Mouse (Mus musculus): ENCODE data around the gene Ctxn2. TPM values are rescaled to one million over a fixed set of nuclear protein-coding genes. Genes with fewer than 3 reads are reported as not detected.

Gene Ctxn2
- polyA plus RNA-seq, 1 experiment from 2014 or later: not detected

DNA sequence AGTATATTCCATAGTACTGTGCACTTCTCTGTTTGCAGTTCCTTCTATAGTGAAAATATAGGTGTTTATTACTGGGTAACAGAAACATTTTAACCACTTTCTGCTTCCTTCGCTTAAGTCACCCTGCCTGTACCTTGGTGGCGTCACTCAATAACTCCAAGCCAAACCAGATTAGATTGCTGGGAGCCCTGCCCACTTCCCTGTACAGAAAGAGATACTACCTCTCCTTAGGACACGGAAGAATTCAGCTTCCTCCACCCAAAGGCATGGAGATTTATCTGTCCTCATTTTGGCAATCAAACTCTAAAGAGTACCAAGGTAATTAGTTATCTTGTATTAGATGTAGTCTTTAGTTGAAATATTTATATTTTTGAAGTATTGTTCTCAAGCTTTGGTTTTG, 9.7 kb upstream of the Ctxn2 start:
- Histone ChIP-seq H3K36me3 (no peaks in the 10 kb centered on the region), H3K4me1 (replicated peaks) (peaks cover 5% of the 10 kb centered on the region), H3K27ac (ENCODE audit: poor library complexity, severe bottlenecking) (no peak overlapping the region), H3K4me2 (no peak overlapping the region), H3K27me3 (replicated peaks) (no peaks in the 10 kb centered on the region), H3K4me3 (no peak overlapping the region), H3K9me3 (replicated peaks) (no peaks in the 10 kb centered on the region), H3K9ac (no peak overlapping the region)
- WGBS: 32% methylated on average over 3 of the region's 3 CpGs
- ATAC-seq (ENCODE audit: insufficient number of reproducible peaks, low FRiP score): no peak

DNA sequence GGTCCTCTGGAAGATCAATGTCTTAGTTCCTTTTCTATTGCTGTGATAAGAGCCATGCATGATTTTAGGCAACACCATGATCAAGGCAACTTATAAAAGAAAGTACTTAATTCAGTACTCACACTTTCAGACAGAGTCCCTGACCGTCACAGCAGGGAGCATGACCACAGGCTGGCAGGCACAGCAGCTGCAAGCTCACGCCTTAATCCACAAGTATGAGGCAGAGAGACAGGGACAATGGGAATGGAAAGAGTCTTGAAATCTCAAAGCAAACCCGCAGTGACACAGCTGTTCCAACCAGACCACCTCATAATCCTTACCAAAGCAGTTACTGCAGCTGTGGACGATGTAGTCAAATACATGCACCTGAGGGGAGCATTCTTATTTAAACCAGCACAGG, 2.4 kb upstream of the Ctxn2 start:
- H3K9me3 ChIP-seq (replicated peaks): no peaks in the 10 kb centered on the region
- no peaks in the 10 kb centered on the region for H3K36me3 ChIP-seq
- ATAC-seq (ENCODE audit: insufficient number of reproducible peaks, low FRiP score): no peak
- peaks cover 7% of the 10 kb centered on the region; the same call in 1 of the 2 replicates for H3K4me1 ChIP-seq (replicated peaks)
- H3K4me2 ChIP-seq: no peak overlapping the region
- H3K9ac ChIP-seq: no peak overlapping the region
- no peak overlapping the region for H3K27ac ChIP-seq (ENCODE audit: poor library complexity, severe bottlenecking)
- H3K27me3 ChIP-seq (replicated peaks): no peaks in the 10 kb centered on the region
- no peak overlapping the region for H3K4me3 ChIP-seq
- 30% methylated on average over 4 of the region's 4 CpGs for WGBS

DNA sequence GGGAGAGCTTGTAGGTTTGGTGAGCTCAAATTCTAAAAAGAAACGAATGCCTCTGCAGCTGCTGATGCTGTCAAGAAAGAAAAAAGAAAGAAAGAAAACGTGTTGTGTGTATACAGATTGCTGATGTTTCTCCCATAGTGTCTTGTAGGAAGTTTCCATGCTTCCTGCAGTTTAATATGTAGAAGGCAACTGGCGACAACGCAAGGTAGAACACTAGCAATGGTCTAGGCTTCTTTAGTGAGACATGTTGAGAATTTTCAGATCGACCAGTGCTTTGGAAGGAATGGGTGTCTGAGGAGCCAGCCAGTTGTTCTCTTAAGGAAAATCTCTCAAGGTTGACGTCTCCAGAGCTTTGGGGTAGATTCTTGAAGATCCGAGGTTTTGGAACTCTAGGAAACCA, 354 bp downstream of the Ctxn2 start:
- H3K27me3 ChIP-seq (replicated peaks): no peaks in the 10 kb centered on the region; the same call in 1 of the 2 replicates
- no peak overlapping the region for H3K9ac ChIP-seq
- no peak overlapping the region for H3K4me3 ChIP-seq

GRCm38 (mm10) chr2:125142336-125142735, 5.8 kb downstream of the Ctxn2 start:
- Histone ChIP-seq H3K4me1 (replicated peaks) (no peaks in the 10 kb centered on the region), H3K4me2 (no peak overlapping the region), H3K36me3 (no peaks in the 10 kb centered on the region), H3K9ac (no peak overlapping the region), H3K4me3 (no peak overlapping the region), H3K9me3 (replicated peaks) (no peaks in the 10 kb centered on the region), H3K27ac (ENCODE audit: poor library complexity, severe bottlenecking) (no peak overlapping the region), H3K27me3 (replicated peaks) (no peaks in the 10 kb centered on the region; the same call in 1 of the 2 replicates)
- ATAC-seq (ENCODE audit: insufficient number of reproducible peaks, low FRiP score): no peak

More for the DNA sequence above, 354 bp downstream of the Ctxn2 start:
- no peak for ATAC-seq (ENCODE audit: insufficient number of reproducible peaks, low FRiP score)
- Histone ChIP-seq H3K4me2 (peak overlapping the region; percentile 86), H3K9me3 (replicated peaks) (no peaks in the 10 kb centered on the region), H3K27ac (ENCODE audit: poor library complexity, severe bottlenecking) (no peak overlapping the region), H3K36me3 (no peaks in the 10 kb centered on the region), H3K4me1 (replicated peaks) (peaks cover 7% of the 10 kb centered on the region; the same call in 1 of the 2 replicates)
- WGBS: 32% methylated on average over 7 of the region's 7 CpGs

GRCm38 (mm10) chr2:125152388-125152787, 15.9 kb downstream of the Ctxn2 start, which contains the start of gene Slc12a1:
Slc12a1 (plus strand) TSS chr2:125152505.
- Histone ChIP-seq H3K36me3 (no peaks in the 10 kb centered on the region), H3K4me2 (no peak within 1 kb of the TSS), H3K4me1 (replicated peaks) (no peaks in the 10 kb centered on the region), H3K27ac (ENCODE audit: poor library complexity, severe bottlenecking) (no peak within 1 kb of the TSS), H3K9ac (no peak within 1 kb of the TSS), H3K4me3 (no peak within 1 kb of the TSS), H3K27me3 (replicated peaks) (no peaks in the 10 kb centered on the region), H3K9me3 (replicated peaks) (no peaks in the 10 kb centered on the region)
- ATAC-seq (ENCODE audit: insufficient number of reproducible peaks, low FRiP score): no peak
- WGBS: 78% methylated on average over 6 of the region's 6 CpGs

GRCm38 (mm10) chr2:125154294-125154693, 17.8 kb downstream of the Ctxn2 start:
- Histone ChIP-seq H3K4me1 (replicated peaks) (no peaks in the 10 kb centered on the region), H3K4me3 (no peak overlapping the region), H3K9ac (no peak overlapping the region), H3K4me2 (no peak overlapping the region), H3K27ac (ENCODE audit: poor library complexity, severe bottlenecking) (no peak overlapping the region), H3K36me3 (no peaks in the 10 kb centered on the region), H3K27me3 (replicated peaks) (no peaks in the 10 kb centered on the region), H3K9me3 (replicated peaks) (no peaks in the 10 kb centered on the region)
- 78% methylated on average over 9 of the region's 9 CpGs for WGBS
- no peak for ATAC-seq (ENCODE audit: insufficient number of reproducible peaks, low FRiP score)

GRCm38 (mm10) chr2:125155504-125155903, 19.0 kb downstream of the Ctxn2 start:
- Histone ChIP-seq H3K9me3 (replicated peaks) (no peaks in the 10 kb centered on the region), H3K27me3 (replicated peaks) (no peaks in the 10 kb centered on the region), H3K9ac (no peak overlapping the region), H3K4me1 (replicated peaks) (no peaks in the 10 kb centered on the region), H3K4me3 (no peak overlapping the region), H3K4me2 (no peak overlapping the region), H3K36me3 (no peaks in the 10 kb centered on the region), H3K27ac (ENCODE audit: poor library complexity, severe bottlenecking) (no peak overlapping the region)
- 10% methylated on average over 2 of the region's 2 CpGs for WGBS
- no peak for ATAC-seq (ENCODE audit: insufficient number of reproducible peaks, low FRiP score)

DNA sequence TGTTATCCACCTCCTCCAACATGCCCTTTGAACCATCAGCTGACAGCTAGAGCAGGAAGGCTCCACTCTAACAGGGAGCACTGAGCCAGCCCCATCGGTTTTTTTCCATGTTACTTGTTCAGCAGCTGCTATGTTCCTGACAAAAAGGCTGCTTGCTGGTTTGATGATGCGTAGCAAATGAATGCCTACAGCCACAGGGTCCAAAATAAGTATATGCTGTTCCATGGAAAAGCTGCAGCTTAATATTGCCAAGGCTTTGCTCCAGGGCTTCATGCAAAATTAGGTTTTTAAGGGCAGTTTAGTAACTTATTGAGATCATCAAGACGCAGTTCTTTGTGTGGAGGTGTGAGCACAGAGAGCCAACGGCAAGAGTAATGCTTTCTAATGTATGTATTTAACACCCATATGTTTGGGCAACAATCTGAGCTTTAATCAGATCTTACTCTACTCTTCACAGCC, 25.5 kb downstream of the Ctxn2 start:
- Histone ChIP-seq H3K27ac (ENCODE audit: poor library complexity, severe bottlenecking) (no peak overlapping the region), H3K9me3 (replicated peaks) (no peaks in the 10 kb centered on the region), H3K4me2 (no peak overlapping the region), H3K4me1 (replicated peaks) (no peaks in the 10 kb centered on the region), H3K27me3 (replicated peaks) (no peaks in the 10 kb centered on the region), H3K36me3 (no peaks in the 10 kb centered on the region), H3K9ac (no peak overlapping the region), H3K4me3 (no peak overlapping the region)
- no peak for ATAC-seq (ENCODE audit: insufficient number of reproducible peaks, low FRiP score)
- WGBS: 72% methylated on average over 4 of the region's 4 CpGs

- H3K9me3 ChIP-seq (replicated peaks): no peaks in the 10 kb centered on the region
- no peak overlapping the region for H3K9ac ChIP-seq
- H3K27ac ChIP-seq (ENCODE audit: poor library complexity, severe bottlenecking): no peak overlapping the region
- ATAC-seq (ENCODE audit: insufficient number of reproducible peaks, low FRiP score): no peak
- no peaks in the 10 kb centered on the region for H3K36me3 ChIP-seq
- no peak overlapping the region for H3K4me3 ChIP-seq
- no peak overlapping the region for H3K4me2 ChIP-seq
- 77% methylated on average over 7 of the region's 7 CpGs for WGBS
- H3K4me1 ChIP-seq (replicated peaks): no peaks in the 10 kb centered on the region
- H3K27me3 ChIP-seq (replicated peaks): no peaks in the 10 kb centered on the region
These were observed 41.8 kb downstream of the Ctxn2 start for GRCm38 (mm10) chr2:125178225-125178798.

DNA sequence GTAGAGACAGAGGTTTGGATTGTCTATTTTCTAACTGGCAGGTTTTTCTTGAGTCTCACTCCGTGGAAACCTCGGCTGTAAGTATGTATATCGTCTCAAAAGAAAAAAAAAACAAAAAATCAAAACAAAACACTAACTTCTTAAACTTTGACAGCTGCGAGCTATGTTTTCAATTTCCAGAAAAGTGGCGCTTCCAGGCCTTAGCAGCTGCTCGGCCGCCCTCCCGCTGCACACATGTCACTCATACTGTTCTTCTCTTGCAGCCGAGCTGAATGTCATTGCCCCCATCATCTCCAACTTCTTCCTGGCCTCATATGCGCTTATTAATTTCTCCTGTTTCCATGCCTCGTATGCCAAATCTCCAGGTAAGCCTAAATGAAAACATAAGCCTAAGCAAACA, 51.4 kb downstream of the Ctxn2 start:
- no peaks in the 10 kb centered on the region for H3K36me3 ChIP-seq
- H3K9ac ChIP-seq: no peak overlapping the region
- no peak overlapping the region for H3K4me3 ChIP-seq
- H3K27me3 ChIP-seq (replicated peaks): no peaks in the 10 kb centered on the region
- ATAC-seq (ENCODE audit: insufficient number of reproducible peaks, low FRiP score): no peak
- WGBS: 85% methylated on average over 11 of the region's 11 CpGs
- H3K9me3 ChIP-seq (replicated peaks): no peaks in the 10 kb centered on the region
- no peaks in the 10 kb centered on the region for H3K4me1 ChIP-seq (replicated peaks)
- H3K4me2 ChIP-seq: no peak overlapping the region
- no peak overlapping the region for H3K27ac ChIP-seq (ENCODE audit: poor library complexity, severe bottlenecking)

DNA sequence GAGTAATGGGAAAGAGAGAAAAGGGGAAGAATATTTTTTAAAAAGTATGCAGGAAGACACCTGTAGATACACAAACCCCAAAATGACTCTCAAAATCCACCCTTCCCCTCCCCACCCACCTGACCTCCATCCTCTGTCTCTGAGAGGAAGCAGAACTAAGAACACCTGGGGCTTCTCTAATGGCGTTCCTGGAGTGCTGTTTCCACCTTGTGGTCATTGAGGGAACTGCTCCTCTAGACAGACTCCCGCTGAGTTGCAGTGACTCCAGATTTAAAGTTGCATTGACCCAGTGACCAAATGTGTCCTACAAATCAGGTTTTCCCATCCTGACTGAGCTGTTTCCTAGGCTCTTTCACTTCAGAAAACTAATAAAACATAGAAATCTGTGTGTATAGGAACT, 52.7 kb downstream of the Ctxn2 start:
- no peak for ATAC-seq (ENCODE audit: insufficient number of reproducible peaks, low FRiP score)
- Histone ChIP-seq H3K4me3 (no peak overlapping the region), H3K9me3 (replicated peaks) (no peaks in the 10 kb centered on the region), H3K27me3 (replicated peaks) (no peaks in the 10 kb centered on the region), H3K27ac (ENCODE audit: poor library complexity, severe bottlenecking) (no peak overlapping the region), H3K9ac (no peak overlapping the region), H3K36me3 (no peaks in the 10 kb centered on the region), H3K4me2 (no peak overlapping the region), H3K4me1 (replicated peaks) (no peaks in the 10 kb centered on the region)
- WGBS: 1% methylated on average over 2 of the region's 2 CpGs

- H3K27me3 ChIP-seq (replicated peaks): no peaks in the 10 kb centered on the region
- H3K9ac ChIP-seq: no peak overlapping the region
- H3K4me3 ChIP-seq: no peak overlapping the region
- H3K4me2 ChIP-seq: no peak overlapping the region
- H3K27ac ChIP-seq (ENCODE audit: poor library complexity, severe bottlenecking): no peak overlapping the region
- H3K36me3 ChIP-seq: no peaks in the 10 kb centered on the region
- H3K4me1 ChIP-seq (replicated peaks): no peaks in the 10 kb centered on the region
- no peak for ATAC-seq (ENCODE audit: insufficient number of reproducible peaks, low FRiP score)
- no peaks in the 10 kb centered on the region for H3K9me3 ChIP-seq (replicated peaks)
These were observed 56.4 kb downstream of the Ctxn2 start for GRCm38 (mm10) chr2:125192905-125193304.
